Mouse (Mus musculus): ENCODE results near the gene Zfp330.

The Zfp330 gene

DNA sequence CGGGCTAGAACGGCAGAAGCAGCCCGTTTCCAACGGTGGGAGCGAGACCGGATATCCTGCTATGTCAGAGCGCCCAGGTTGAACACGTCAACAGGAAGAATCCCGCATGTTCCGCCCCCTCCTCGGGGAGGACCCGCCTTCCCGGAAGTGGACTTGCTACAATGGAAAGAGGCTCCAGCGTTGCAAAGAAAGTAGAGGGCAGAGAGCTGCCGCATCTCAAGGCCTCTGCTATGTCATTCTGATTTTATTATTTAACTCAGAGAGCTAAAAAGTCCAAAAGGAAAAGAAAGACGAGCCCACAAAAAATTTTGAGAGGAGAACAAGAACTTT lies at the start of gene Zfp330:
TSS of gene Zfp330 (minus strand) at position 68 of the 330 bp plus-strand sequence.
- DNase-seq (ENCODE audit: inconsistent age in 2 of 2, low spot score in 1 of 2), result peak; percentile 94 to 98

DNA sequence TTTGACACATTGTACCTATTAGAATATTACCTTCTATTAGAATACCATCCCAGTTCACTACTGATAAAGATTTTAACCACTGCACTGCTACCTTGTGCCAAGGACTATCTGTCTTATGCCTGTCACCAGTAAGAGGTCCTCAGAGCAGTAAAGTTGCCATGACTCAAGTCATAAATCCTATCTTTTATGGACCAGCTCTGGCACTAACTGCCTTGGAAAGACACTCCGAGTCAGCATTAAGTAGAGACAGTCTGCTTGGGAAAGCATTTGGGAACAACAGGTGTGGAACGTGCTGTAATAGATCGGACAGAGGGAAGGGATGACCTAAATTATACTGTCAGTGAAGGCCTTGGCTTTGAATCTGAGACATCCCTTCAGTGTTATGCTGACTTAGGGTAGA lies 4.0 kb upstream of the Zfp330 start:
- peak in 1 of 2 experiments; percentile 33 for DNase-seq (ENCODE audit: inconsistent age in 2 of 2, low spot score in 1 of 2)

DNA sequence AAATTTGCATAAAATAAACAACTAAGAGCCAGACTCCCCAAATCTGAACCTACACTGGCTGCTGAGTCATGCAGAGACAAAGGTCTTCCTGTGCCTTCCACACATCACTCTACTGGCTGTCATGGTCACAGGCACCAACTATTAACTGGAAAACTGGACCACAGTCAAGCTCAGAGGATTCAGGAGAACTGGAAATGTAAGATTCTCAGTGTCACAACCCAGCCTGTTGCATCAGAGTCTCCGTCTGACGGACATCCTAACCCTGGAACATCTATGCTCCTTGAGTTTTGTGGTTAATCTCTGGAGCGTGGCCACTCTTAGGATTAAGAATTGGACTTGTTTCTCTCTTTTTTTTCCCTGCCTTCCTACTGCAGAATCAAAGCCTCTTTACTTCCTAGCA lies 3.4 kb upstream of the Zfp330 start:
- peak in 1 of 2 experiments; percentile 63 for DNase-seq (ENCODE audit: inconsistent age in 2 of 2, low spot score in 1 of 2)

DNA sequence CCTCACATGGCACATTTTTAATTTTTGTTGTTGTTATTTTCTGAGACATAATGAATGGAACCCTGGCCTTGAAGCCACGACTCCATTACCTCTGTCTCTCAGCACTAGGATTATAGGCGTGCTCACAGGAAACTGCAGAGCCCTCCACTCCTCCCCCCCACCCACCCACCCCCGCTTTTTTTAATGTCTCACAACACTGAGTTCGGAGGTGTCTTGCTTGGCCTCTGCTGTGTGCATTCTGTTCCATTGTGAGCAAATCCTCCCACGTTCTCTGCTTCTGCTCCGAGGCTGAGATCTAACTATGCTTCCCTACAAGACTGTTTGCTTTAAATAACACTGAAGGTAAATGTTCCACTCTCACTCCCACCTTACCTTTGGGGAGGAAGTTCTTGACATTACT lies 522 bp upstream of the Zfp330 start:
- peak in 1 of 2 experiments; percentile 10 for DNase-seq (ENCODE audit: inconsistent age in 2 of 2, low spot score in 1 of 2)

DNA sequence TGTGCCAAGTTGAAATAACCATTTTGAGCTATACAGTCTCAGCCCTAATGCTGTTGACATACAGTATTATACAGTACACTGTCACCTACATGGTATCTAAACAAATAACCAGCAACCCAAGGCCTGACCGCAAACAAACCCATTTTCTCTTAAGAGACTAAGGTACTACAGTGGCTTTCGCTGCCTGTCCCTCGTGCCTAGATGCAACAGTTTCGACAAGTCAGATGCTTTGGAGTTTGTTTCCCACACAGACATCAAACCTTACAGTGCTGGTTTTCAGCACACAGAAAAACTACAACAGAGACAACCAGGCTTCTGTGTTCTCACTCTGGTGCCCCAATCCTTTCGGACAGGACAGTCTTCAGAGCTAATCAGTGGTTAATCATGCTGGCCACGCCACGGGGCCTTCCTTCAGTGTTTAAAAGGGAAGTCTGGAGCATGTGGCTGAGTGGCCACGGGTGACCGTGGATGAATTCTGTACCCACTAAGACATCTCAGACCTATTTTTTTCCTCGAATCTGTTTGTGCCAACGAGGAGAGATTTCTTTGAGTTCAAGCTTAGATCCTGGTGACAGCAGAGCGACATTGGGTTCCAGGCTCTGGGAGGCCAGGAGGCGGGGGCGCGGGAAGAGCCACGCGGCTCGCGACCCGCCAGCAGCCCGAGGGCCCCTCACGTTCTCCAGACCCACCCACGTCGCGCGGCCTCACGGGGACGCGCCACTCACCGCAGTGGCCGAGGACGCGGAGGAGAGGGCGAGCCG lies 448 bp downstream of the Zfp330 start:
- no peak for DNase-seq (ENCODE audit: inconsistent age in 2 of 2, low spot score in 1 of 2)

DNA sequence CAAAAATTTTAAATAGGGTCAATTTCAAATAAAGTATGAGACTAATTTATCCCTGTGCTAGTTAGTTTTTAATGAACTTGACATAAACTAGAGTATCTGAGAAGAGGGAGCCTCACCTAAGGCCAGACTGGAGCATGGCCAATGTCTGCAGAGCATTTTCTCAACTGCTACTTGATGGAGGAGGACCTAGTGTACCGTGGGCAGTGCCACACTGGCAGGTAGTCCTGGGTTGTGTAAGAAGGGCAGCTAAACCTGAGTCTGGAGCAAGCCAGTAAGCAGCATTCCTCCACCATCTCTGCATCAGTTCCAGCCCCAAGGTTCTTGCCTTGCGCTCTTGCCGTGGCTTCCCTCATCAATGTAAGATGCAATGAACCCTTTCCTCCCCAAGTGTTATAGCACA lies 3.1 kb downstream of the Zfp330 start:
- no peak for DNase-seq (ENCODE audit: inconsistent age in 2 of 2, low spot score in 1 of 2)

DNA sequence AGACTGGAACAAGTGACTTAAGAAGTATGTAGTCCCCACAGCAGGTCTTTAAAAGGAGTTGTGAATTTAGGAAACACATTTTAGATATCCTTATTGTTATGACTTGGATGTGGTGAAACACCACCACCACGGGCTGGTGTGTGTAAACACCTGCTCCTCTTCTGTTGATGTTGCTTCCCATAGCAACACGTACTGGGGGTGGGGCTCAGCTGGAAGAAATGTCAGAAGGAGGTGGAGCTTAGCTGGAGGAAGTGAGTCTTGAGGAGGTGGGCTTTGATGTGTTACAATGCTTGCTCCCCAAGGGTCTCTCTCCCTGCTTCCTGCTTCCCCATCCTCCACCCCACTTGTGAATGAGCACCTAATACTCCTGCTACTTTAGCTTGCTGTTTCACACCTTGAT lies 14.9 kb downstream of the Zfp330 start:
- no peak for DNase-seq (ENCODE audit: inconsistent age in 2 of 2, low spot score in 1 of 2)

DNA sequence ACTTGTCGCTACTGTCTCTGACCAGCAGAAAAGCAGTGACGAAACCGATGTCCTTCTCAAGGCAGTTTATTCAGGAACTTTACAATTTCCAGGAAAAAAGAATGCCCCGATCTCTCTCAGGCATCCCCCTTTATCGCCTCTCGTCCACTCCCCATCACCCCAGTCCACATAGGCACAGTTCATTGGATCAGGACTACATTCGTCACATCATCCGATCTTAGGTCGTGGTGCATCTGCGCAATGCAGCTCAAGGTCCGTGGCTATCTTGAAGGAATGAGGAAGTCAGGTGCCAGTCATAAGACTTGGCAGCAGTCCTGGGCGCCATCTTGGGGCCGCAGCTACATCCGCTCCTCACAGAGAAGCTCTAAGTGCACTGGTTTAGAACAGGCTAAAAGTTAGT lies 19.0 kb downstream of the Zfp330 start:
- no peak for DNase-seq (ENCODE audit: inconsistent age in 2 of 2, low spot score in 1 of 2)

DNA sequence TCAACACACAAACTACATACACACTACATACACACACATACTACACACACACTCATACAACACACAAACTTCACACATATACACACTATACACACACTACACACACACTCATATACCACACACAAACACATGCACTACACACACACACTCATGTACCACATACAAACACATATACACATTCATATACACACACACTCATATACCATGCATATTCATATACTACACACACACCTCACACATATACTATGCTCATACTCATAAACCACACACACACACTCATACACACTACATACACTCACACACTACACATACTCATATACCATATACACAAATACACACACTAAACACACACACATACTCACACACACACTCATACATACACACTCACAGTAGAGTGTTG lies 27.3 kb downstream of the Zfp330 start:
- no peak for DNase-seq (ENCODE audit: inconsistent age in 2 of 2, low spot score in 1 of 2)

DNA sequence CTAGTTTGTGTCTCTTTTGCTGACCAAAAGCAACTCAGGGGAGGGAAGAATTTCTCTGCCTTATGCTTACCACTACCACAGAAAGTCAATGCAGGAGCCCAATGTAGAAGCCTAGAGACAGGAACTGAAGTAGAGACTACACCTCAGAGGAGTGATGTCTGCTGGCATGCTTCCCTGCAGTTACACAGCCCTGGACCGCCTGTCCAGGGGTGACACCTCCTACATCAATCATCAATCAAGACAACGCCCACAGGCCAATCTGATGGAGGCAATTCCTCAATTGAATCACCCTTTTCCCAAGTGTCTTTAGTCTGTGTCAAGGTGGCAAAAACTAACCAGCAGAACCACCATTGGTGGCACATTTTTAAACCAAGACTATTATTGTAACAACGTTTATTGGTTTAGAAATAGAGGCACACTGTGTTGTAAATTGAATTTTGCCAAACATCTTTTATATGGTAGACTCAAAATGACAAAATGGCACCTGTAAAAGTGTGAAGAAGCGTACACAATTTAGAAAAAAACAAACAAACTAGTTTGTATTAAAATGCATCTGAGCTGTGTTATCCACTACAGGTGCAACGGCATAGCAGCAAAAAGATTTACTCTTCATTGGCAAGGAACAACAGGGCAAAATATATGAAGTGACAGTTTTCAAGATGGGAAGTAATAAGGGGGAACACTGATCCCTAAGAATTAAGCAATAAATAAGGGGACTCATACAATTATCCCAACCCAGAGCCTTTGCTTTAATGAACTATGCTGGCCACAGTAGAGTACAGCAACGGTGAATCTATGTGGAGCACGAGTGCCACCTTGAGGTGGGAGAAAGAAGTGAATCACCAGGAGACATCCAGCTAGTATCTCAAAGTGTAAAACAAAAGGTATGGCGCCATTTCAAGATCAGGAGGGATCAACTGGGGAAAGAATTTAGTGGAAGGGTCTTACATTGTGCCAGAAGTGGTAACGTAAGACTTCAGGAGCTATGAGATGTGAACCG lies 29.8 kb downstream of the Zfp330 start:
- peak; percentile 56 to 91 for DNase-seq (ENCODE audit: inconsistent age in 2 of 2, low spot score in 1 of 2)

Measured in adrenal gland, adult (tissue).